Mouse (Mus musculus) cerebellum, adult 2 months (tissue): ENCODE measurements around the gene Ric8b.

Experiments used
- CTCF ChIP-seq: fragments of 200-500 bp; IDR thresholded peaks from 2 replicates; pipeline ENCODE4 v1.5.1; 2011; ENCODE audit warnings: low read depth, mild to moderate bottlenecking, control low read depth, low read length, moderate library complexity, borderline replicate concordance; ENCODE audit not compliant: insufficient read depth
- POLR2A ChIP-seq: fragments of 200-500 bp; IDR thresholded peaks from 2 replicates; pipeline ENCODE4 v1.6.1; 2011; ENCODE audit warnings: low read length, control low read depth, borderline replicate concordance; ENCODE audit not compliant: insufficient read depth

GRCm38 (mm10) chr10:85035131-85035725, 117.8 kb downstream of the Ric8b start:
- TF ChIP-seq POLR2A (no peak), CTCF (no peak)
